Mouse (Mus musculus): ENCODE results near the gene Rgs6. TPM values are rescaled to one million over a fixed set of nuclear protein-coding genes. Genes with fewer than 3 reads are reported as not detected.

Rgs6 gene
- total RNA-seq, 2 experiments from 2014 or later, result 20.6 to 20.7 TPM

DNA sequence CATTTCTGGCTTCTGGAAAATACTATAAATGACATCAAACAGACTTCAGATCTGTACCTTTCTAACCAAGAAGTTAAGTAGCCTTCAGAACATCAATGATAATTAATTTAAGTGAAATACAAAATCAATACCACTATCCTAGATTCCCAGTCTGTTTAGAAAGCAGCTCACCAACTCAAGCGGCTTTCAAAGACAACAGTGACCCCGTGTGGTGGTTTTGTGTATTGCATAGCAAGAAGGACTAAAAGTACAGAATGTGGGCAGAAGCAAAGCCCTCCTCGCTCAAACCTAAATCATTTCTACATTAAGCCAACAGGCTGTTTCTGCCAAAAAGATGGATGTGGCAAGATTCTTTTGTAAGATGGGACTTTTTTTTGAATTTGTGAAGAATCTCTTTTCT lies 429.9 kb downstream of the Rgs6 start:
- peak; percentile 96 for DNase-seq (ENCODE audit: low spot score in 2 of 2)

DNA sequence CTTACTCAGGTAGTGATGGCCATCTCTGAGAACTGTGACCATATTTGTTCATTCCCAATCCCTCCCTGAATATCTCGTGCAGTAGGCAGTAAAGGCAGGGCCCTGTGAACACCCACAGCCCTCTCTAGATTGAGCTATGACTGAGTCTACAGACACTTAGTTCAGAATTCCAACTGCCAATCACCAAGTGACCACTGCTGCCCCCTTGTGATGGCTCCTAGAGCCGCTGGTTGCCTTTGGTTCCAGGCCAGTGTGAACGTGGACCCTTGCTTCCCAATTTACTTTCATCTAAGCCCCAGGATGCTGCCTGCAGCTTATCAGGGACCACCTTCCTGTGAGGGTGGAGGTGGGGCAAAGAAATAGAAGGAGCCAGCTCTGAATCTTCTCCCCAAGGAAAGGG lies 438.9 kb downstream of the Rgs6 start:
- no peak for DNase-seq (ENCODE audit: low spot score in 2 of 2)

DNA sequence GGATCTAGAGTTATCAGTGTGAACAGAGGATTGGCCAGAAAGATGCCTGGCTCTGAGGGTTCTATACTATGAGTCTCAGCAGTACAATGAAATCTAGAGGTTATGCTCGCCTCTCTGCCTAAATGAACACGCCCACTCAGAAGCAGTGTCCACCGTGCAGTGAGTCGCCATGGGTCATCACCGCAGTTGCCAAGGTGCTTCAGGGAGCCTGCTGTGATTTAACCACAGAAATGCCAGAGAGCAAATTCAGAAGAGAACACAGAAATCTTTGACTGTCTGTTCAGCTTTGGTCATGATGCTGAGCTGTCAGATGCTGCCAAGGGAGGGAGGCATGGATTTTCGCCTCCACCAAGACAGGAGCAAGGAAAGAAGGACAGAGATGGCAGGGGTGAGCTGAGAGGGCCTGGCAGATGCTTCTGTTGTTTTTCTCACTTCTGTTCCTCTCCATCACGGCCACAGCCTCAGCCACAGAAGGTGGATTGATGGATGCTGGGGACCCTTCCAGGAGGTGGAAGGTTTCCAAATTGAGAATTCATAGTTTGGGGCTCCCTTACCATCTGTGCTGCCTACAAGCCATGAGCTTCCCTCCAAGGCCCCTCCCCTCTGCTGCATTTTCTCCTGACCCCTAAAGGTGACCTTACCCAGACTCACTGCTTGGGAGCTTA lies 445.2 kb downstream of the Rgs6 start:
- DNase-seq (ENCODE audit: low spot score in 2 of 2), result no peak

DNA sequence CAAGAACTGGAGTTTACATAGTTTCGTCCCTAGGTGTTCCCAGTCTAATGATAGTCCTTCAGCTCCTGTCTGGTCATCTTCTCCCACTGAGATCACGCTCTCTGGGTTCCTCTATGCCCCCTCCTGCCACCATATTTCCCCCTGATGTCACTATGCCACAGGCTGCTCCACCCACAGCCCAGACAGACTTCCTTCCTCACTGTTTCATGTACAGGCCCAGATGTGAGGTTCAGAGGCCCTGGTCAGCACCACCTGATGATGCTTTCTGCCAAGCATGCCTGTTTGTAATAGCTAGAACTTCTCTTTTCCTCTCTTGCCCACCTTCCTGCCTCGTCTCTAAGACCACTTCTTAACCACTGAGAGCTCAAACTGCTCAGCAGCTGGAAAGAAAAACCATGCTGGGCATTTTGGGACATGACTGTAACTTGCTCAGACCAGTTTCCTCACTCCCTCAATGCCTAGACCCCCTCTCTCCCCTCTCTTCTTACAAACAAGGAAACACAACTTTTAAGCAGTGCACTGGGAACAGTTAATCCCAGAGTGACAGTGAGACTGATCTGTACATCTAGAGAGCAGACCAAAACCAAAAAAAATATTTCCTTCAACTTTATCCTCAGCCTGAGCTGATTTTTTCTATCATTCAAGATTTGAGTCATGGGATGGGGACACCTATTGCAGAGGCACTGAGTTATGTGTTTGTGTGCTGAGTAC lies 446.9 kb downstream of the Rgs6 start:
- DNase-seq (ENCODE audit: low spot score in 2 of 2), result no peak

DNA sequence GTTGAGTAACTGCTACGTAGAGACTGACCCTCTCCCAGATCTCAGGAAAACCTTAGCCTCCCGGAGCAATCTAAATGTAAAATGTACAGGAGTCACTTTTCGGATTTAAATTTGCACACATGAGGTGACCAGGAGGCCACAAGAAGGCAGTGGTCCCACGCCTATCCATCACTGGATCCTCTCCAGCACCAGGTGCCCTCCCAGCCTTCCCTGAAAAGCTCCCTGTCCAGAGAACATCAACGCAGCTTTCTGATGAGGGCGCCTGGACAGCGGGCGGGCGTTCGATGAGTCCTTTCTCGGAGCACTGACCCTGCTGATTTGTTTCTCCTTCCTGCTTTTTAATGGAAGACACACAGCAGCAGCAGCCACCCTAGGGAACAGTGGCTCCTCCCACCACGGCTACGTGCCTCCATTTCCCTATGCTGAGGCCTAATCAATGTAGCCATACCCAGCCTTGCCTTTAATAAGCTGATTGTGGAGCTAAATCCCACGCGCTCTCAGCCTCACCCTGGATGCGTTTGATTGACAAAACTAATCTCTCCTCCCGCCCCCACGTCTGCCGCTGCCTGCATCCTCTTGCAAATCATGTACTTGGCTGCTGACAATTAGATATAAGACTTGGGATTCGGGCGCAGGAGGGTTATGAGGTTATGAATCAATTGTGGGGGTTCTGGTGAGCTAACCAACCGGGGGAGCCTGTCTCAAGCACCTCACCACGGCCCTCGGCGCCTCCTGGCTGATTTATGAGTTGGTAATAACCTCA lies 449.9 kb downstream of the Rgs6 start:
- peak; percentile 45 to 51 for DNase-seq (ENCODE audit: low spot score in 2 of 2)

DNA sequence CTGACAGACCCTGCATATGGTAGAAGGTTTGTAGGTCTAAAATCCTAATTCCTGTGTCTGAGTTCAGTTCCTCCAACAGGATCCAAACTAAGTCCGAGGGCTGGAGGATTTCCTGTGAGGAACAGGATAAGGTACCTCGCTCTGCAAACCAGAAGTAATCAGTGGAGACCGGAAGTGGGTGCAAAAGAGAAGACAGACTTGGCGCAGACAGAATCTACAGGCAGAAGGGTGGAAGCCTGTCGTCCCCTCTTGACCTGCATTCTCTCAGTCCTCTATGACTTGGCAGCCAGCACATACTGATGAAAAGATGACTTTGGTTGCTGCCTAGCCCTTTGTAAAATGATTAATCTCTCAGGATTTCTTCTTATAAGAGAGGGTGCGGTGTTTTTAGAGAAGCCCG lies 450.7 kb downstream of the Rgs6 start:
- no peak for DNase-seq (ENCODE audit: low spot score in 2 of 2)

DNA sequence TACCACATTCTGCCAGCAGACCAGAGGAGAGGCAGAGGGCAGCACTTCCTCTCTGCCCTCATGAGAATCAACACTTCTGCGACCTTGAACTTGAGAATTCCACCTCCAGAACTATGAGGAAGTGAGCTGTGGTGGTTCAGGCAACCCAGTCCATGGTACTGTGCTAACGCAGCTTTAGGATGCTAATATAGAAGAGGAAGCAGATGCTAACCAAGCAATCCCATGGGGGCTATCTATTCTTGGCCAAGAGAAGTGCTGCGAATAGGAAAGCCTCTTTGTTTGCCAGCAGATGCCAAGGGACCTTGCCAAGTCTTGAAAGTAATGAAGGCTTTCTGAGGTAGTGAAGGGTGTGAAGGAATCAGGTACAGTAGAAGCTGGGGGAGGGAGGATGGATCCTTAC lies 451.8 kb downstream of the Rgs6 start:
- DNase-seq (ENCODE audit: low spot score in 2 of 2), result no peak

DNA sequence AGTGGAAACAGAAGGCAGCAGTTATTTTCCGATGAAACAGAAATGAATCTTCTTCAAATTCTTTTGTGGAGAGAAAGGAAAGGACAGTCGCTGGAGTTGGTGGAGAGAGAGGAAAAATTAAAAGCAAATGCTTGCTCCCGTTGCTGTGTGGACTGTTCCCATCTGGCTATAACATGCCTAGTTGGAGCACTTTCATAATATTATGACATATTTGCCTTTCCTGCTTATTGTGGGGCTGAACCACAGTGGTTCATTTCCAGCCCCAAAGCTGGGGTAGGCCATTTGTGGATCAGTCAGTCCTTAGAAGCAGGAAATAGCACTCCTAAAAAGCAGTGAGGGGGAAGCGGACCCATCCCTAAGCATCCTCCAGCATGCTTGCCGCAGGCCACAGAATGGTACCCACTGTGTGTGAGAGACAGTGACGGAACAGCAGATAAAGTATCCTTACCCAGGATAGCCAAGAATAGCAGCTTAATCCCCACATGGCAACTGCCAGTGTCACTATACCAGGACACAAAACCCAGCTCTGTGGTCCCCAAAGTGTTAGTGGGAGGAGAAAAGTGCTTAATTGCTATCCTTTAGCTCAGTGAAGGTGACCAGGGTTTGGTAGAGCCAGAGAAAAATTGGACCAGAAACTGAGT lies 456.0 kb downstream of the Rgs6 start:
- DNase-seq (ENCODE audit: low spot score in 2 of 2), result peak; percentile 19 to 26

DNA sequence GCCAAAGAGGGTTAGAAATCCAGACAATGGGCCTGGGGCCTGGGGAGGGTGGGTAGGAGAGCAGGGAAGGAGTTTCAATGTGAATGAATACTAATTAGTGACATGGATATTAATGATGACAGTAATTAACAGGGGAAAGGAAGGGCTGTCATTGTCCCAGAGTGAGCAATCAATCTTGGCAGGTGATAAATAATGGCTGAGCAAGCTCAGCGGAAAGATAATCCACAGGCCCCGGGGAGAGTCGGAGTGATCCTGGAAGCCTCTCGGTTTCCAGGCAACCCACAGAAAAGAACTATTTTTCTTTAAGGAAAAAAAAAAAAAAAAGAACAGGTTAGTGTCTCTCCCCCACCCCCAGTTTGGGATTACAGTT lies 456.5 kb downstream of the Rgs6 start:
- no peak for DNase-seq (ENCODE audit: low spot score in 2 of 2)

DNA sequence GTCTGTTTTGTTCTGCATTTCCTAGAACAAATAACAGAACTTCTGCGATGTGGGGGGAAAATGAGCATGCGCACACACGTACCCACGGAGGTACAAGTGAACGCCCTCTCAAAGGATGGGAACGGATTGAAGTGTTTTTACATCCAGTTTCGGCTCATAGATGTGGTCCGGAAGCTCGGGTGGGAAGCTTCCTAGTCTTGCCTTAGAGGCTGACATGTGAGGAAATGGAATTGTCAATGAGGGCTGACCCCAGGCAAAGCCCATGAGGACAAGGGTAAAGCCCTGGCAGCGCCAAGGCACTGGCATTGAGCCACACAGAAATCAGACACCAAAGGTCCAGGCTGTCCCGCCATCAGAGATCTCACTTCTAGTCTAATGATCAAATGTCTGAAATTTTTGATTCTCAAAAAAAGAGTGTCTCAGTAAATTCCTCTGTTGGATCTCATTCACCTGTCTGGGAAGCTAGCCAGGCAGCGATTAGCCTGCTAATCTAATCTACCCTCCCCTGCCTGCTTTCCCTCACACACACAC lies 457.0 kb downstream of the Rgs6 start:
- peak; percentile 17 to 44 for DNase-seq (ENCODE audit: low spot score in 2 of 2)

DNA sequence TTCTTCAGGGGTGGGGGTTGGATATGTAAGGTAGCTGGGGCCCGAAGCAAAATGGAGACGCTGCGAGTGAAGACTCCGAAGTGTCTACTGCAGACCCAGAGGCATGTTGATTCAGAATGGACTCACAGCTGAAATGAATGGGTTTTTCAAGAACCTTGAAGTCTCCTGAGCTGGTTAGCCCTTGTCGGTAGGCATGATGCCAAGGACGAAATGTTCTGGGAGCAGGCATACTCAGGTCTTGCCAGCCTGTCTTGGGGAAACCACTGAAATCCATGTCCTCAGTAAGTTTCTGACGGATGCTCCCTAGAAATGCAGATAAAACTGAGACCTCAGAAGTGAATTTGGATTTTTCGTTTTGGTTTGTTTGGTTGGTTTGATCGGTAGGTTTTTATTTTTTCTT lies 458.6 kb downstream of the Rgs6 start:
- no peak for DNase-seq (ENCODE audit: low spot score in 2 of 2)

DNA sequence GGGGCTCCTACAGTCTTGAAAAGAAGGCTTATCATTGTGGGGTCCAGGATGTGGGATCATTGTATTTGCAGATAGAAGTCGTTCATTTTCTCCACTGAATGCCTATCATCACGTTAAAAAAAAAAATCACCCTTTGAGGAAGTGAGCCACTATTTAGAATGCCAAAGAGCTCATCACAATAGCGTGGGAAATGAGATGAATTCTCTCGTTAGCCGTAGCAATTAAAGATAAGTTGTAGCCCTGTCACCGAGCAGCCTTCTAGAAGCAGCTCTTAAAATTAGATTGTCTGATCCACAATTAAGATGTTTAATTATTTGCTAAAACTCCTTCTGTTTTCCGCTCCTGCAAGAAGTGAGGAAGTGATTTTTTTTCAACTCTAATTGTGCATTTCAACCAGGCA lies 459.6 kb downstream of the Rgs6 start:
- DNase-seq (ENCODE audit: low spot score in 2 of 2), result no peak

DNA sequence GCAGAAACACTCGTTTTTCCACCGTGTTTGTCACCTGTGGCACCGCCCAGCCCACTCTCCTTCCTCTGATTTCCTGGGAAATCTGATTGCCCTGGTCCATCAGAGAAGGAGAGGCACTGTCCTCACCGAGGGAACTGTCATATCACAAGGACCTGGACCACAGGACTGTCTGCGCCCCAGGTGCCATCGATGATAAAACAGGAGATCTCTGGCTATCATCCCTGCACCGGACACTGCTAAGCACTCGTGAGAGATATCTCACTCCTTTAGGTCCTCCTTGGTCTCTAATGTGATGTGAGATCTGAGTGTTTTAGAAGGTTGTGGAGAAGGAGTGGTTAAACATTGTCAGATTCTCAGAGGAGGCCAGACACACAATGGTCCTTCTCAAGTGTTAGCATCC lies 462.4 kb downstream of the Rgs6 start:
- no peak for DNase-seq (ENCODE audit: low spot score in 2 of 2)

DNA sequence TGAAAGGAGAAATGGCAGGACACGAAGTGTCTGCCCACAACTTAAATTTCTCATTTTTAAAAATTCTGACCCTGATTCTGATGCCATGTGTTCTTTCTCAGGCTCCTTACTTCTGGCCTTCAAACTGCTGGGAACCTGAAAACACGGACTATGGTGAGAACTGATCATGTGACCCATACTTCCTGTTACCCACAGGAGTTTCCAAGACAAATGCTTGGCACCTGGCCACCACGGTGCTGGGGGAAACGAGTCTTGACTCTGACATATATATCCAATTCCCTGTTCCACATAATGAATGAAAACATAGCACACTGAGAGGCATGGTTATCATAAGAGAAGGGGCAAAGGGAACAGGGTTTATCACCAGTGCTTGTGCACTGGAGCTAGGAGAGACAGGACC lies 464.3 kb downstream of the Rgs6 start:
- no peak for DNase-seq (ENCODE audit: low spot score in 2 of 2)

DNA sequence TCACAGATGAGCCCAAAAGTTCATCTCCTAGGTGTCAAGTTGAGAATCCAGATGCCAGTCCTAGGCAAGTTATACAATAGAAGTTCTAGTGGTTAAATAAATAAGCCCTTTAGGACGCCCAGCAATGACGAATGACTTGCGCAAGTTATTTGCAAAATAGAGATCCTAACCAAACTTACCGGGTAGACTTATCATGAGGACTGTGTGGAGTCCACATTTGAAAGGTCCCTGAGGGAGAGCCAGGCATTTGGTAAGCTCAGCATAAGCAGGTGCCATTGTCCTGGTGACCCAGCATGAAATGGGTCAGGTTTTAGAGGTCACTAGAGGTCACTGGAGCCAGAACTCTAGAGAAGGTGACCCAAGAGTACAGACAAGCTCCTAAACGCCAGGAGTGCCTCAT lies 467.6 kb downstream of the Rgs6 start:
- no peak for DNase-seq (ENCODE audit: low spot score in 2 of 2)

DNA sequence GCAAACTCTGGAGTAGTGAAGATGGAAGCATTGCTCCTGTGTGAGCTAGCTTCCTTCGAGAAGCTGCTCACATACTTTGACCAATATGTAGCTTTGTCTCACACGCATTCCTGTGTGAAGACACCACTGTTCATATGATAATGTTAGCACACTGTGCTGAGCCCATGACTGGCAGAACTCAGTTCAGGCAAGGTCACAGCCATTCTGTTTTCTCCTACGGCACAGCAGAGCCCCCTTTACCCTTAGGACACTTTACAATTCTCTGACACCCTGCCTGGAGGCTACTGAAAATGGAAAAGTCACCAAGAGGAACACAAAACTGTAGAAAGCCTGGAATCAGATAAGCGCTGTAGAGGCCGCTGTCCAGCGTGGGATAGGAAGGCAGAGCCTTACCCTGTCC lies 478.3 kb downstream of the Rgs6 start:
- no peak for DNase-seq (ENCODE audit: low spot score in 2 of 2)

DNA sequence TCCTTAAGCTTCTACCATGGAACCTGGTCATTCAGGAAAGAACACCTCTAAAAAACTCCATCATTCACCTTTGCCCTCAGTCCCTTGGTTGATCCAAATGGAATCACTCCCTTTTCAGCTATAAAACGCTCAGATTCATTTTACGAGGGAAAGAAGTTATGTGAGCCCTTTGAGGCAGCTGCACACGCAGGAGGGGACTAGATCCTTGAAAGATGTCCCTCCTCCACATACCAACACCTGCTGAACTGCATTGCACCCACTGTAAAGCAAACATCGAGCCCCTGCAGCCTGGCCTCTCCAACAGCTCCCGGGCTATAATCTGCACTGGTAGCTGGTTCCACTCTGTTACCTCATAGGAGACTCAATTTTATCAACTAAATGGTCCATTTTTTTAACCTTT lies 482.8 kb downstream of the Rgs6 start:
- DNase-seq (ENCODE audit: low spot score in 2 of 2), result no peak

DNA sequence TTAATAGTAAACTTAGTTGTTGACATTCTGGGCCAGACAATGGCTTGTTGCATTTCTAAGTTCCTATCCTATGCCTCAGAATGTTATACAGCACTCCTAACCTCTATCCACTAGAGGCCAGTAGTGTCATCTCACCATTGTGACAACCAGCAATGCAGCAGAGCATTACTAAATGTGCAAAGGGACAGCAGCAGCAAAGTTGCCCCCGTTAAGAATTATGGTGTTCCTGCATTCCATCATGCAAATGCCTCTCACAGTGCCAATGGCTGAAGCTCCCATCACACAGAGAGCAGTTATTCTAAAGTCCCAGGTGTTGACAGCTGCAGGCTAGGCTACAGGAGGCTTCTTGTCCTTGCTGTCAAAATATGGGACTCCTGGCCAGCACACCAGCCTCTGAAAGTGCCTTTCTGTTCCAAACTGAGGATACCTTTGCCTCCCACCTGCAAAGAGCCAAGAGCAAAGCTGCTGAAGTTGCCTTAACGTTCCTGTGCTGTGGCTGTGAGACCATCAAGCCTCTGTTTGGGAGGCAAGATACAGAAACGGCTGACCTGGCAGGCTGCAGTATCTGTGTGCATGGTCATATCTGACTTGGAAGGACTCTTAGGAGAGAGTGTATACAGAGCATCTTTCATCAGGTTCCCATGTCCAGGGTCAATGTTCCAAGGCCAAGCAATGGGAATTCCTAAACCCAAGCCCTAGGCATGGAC lies 484.2 kb downstream of the Rgs6 start:
- no peak for DNase-seq (ENCODE audit: low spot score in 2 of 2)

DNA sequence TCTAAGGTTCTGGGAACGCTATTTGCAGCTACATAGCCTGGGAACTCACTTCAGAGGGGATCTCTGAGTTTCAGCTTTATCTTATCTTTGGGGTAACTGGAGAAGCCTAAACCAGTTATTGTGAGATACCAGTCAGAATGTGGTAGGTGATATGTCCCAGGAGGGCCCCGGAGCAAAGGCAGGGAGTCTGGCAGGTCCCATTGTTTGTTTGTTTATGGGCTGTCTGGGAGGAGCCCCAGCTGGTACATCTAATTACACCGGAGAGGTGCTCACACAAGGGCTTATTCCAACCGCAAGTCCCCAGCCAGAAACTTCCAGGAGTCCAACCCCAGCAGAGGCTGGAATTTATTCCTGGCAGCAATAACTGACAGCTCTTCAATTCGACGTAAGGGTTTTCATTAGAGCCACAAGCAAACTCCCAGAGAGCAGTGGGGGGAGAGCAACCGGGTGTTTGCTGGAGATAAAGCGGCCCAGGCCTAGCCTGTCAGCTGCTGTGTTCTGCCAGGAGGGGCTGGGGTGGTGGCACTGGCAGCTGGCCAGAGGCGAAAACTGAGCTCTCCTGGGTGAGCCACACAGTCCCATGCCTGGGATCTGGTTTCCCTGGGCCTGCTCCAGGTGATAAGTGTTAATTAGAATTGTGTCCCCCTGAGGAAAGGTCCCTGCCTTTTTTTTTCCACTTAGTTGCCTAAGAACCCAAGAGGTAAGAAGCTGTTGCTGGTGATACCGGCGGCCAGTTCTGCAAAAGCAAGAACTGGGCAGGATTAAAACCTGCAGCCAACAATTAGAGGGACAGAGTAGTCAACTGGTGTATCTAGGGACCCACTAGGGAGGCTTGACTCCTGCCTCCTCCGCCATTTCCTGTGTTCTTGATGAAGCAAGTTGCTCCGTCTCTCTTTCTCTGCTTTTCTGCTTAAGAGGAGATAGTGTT lies 485.1 kb downstream of the Rgs6 start:
- DNase-seq (ENCODE audit: low spot score in 2 of 2), result peak; percentile 22 to 27

DNA sequence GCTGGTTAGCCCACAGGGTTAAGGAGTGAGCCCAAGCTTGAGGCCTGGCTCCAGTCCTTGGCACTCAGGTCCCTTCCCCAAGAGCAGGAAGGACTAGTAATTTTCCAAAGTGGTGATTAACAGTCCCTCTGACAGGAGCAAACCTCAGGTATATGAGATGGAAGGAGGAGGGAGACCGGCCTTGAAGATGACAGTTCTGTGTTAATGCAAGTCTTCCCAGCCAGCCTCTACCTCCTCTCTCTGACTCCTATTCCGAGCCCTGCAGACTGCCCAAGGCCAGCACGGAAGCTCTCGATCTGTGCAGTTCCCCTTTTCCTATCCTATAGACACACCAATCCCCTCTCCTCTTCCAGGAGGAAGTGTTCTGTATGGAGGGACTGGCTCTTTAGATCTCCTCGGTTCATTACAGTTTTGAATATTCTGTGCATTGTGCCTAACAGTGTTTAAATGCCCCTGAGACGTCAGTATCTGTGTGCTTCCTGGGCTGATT lies 485.8 kb downstream of the Rgs6 start:
- no peak for DNase-seq (ENCODE audit: low spot score in 2 of 2)

Data from layer of hippocampus, postnatal 10 days (tissue).